Mouse (Mus musculus): ENCODE results near the gene Aga.
"Not testable (repeated sequence)": the region's sequence is repeated elsewhere in the genome, so short reads cannot be mapped to it uniquely, and the experiment has no call there.

Gene Aga

GRCm38 (mm10) chr8:53511551-53512127, at the start of gene Aga:
Gene Aga (plus strand): TSS chr8:53511727.
- peak; percentile 93 for DNase-seq (ENCODE audit: low read depth, low spot score)

DNA sequence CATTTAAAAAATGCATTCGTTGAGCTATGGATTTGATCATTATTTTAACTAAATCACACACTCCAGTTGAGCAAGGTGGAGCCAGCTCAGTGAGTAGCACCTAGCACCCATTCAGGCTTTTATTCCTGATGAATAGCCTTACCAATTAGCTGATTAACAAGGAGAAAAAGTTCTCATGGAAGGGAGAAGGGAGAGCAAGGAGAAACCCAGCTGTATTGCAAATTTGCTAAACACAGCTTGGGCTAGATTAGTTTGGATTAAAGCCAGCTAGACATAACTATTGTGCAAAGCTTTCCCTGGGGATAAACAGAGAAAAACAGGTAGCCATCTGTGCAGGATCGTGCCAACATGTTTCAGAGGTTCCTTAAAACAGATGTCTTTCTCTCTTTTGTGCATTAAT, 22.5 kb upstream of the Aga start:
- DNase-seq (ENCODE audit: low read depth, low spot score): no peak

DNA sequence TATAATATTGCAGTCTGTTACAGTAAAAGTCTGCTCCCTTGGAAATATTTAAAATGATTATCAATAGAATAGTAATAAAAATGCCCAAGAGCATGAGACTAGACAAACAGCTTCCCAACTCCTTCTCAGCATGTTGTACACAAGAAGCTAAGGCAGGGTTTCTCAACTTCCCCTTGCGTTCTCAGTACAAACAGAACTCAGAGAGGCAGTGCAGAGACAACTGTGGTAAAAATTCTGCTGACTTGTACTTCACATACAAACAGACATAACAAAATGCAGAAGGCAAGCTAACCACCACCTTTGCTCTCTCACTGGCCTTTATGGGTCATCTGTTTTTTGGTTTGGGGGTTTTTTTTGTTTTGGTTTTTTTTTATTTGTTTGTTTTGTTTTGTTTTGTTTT, 15.3 kb upstream of the Aga start:
- no peak for DNase-seq (ENCODE audit: low read depth, low spot score)

DNA sequence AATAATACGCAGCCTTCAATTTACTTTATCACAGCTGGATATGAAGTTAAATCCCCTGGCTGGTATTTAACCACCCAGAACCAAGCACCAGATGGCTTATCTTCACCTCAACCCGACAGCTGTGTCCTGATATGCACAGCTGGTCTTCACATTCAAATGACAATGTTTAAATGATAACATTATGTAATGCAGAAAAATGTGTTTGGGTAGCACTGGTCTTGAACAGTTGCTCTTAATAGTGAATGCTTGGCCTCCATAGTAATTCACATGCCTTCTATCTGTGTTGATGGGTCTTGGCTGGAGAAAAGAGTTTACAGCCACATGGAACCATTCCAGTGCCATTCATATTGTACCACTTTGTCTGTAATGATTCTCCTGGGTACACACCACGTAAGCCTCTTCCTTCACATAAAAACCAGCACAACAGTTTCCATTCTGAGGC, 14.6 kb upstream of the Aga start:
- no peak for DNase-seq (ENCODE audit: low read depth, low spot score)

DNA sequence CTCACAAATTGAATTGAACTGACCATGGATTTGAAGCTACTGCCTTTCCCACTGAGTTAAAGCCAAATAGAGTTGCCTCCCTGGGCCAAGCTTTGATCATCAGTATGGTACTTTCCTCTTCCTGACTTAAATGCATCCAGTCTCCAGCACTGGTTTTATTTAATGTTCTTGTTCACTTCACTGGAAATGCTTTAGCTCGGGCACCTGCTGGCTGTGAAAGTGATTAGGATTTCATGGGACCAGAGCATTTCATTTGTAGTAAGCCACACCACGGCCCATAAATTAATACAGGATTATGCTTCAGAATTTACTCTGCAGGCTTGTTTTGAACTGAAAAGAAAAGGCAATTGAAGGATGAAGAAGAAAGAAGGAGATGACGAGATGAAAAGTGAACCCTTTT, 26.5 kb downstream of the Aga start:
- DNase-seq (ENCODE audit: low read depth, low spot score): not testable (repeated sequence)

- DNase-seq (ENCODE audit: low read depth, low spot score): no peak
These were observed 28.1 kb downstream of the Aga start for GRCm38 (mm10) chr8:53539585-53539984.

- no peak for DNase-seq (ENCODE audit: low read depth, low spot score)
These were observed 51.0 kb downstream of the Aga start for GRCm38 (mm10) chr8:53562441-53563040.

- DNase-seq (ENCODE audit: low read depth, low spot score): no peak
These were observed 54.7 kb downstream of the Aga start for GRCm38 (mm10) chr8:53566223-53566622.

All from ZHBTc4 (cell line).